Mouse (Mus musculus) C2C12 (cell line): ENCODE measurements around the gene Hdac4. TPM values are rescaled to one million over a fixed set of nuclear protein-coding genes. Genes with fewer than 3 reads are reported as not detected.

Experiments used
- H3K27me3 ChIP-seq: one replicate; pipeline ENCODE4 v1.6.1; 2011; ENCODE audit not compliant: control insufficient read depth, insufficient read depth, insufficient read length
- H3K36me3 ChIP-seq: one replicate; pipeline ENCODE4 v1.6.1; 2011; ENCODE audit not compliant: control insufficient read depth, insufficient read depth
- H3K4me3 ChIP-seq: one replicate; pipeline ENCODE4 v1.5.1; 2011; ENCODE audit warnings: mild to moderate bottlenecking, control low read depth; ENCODE audit not compliant: poor library complexity, insufficient read depth, severe bottlenecking
- H3K79me2 ChIP-seq: one replicate; pipeline ENCODE4 v1.6.1; 2011; ENCODE audit not compliant: control insufficient read depth, insufficient read depth
- H3K79me3 ChIP-seq: one replicate; pipeline ENCODE4 v1.6.1; 2011; ENCODE audit warnings: low read depth, control low read depth
- H3ac ChIP-seq: one replicate; pipeline ENCODE3; 2011; ENCODE audit warnings: low read depth; ENCODE audit not compliant: control insufficient read depth, insufficient read length
- CEBPB ChIP-seq: IDR thresholded peaks from one replicate; pipeline ENCODE4 v1.6.1; 2011; ENCODE audit warnings: low read depth, mild to moderate bottlenecking, control low read depth, moderate library complexity
- CTCF ChIP-seq: IDR thresholded peaks from one replicate; pipeline ENCODE4 v1.5.1; 2011; ENCODE audit not compliant: control insufficient read depth, insufficient read depth, insufficient read length
- FOSL1 ChIP-seq: IDR thresholded peaks from one replicate; pipeline ENCODE4 v1.8.0; 2011; ENCODE audit warnings: mild to moderate bottlenecking, low read length; ENCODE audit not compliant: poor library complexity, insufficient read depth, severe bottlenecking
- MAX ChIP-seq: IDR thresholded peaks from one replicate; pipeline ENCODE4 v1.6.1; 2011; ENCODE audit warnings: mild to moderate bottlenecking, control low read depth
- MYOD1 ChIP-seq: IDR thresholded peaks from one replicate; pipeline ENCODE4 v1.6.1; 2011; ENCODE audit warnings: low read depth; ENCODE audit not compliant: control insufficient read depth, insufficient read length
- MYOG ChIP-seq: IDR thresholded peaks from one replicate; pipeline ENCODE4 v1.6.1; 2011; ENCODE audit not compliant: control insufficient read depth, insufficient read length; ENCODE audit errors: extremely low read depth
- USF1 ChIP-seq: IDR thresholded peaks from one replicate; pipeline ENCODE4 v1.6.1; 2011; ENCODE audit warnings: low read depth, mild to moderate bottlenecking, control low read depth, moderate library complexity
- polyA plus RNA-seq: library from polyadenylated mRNA; unstranded; fragments of >200 nt; fragmentation: generic; extraction: Trizol; gene quantifications from one replicate; pipeline ENCODE4 v1.2.1, GENCODE M21; 2012; ENCODE audit warnings: missing spikeins

Hdac4 gene
- polyA plus RNA-seq, 1 experiment = 9.6 TPM

GRCm38 (mm10) chr1:91959044-91959443 lies 236.5 kb downstream of the Hdac4 start:
- no peaks in the 10 kb centered on the region for H3K79me3 ChIP-seq
- no peaks in the 10 kb centered on the region for H3K79me2 ChIP-seq
- no peaks in the 10 kb centered on the region for H3K27me3 ChIP-seq
- H3ac ChIP-seq = no peak overlapping the region
- no peak overlapping the region for H3K4me3 ChIP-seq
- no peak for TF ChIP-seq MAX
- no peak for TF ChIP-seq MYOG
- TF ChIP-seq MYOD1 = no peak
- peaks cover 15% of the 10 kb centered on the region for H3K36me3 ChIP-seq

- no peaks in the 10 kb centered on the region for H3K79me2 ChIP-seq
- no peak for TF ChIP-seq MYOG
- peak; percentile 19 for TF ChIP-seq MAX
- peak; percentile 99 for TF ChIP-seq CEBPB
- peak; percentile 97 for TF ChIP-seq MYOD1
- peak; percentile 65 for TF ChIP-seq FOSL1
- peaks cover 26% of the 10 kb centered on the region for H3K36me3 ChIP-seq
- H3K4me3 ChIP-seq = no peak overlapping the region
- no peak overlapping the region for H3ac ChIP-seq
- no peaks in the 10 kb centered on the region for H3K27me3 ChIP-seq
- H3K79me3 ChIP-seq = no peaks in the 10 kb centered on the region
These were observed 239.3 kb downstream of the Hdac4 start for GRCm38 (mm10) chr1:91956229-91956628.

- Histone ChIP-seq H3K79me3 (no peaks in the 10 kb centered on the region), H3K27me3 (no peaks in the 10 kb centered on the region), H3ac (no peak overlapping the region), H3K36me3 (peaks cover 21% of the 10 kb centered on the region), H3K4me3 (no peak overlapping the region), H3K79me2 (no peaks in the 10 kb centered on the region)
- TF ChIP-seq USF1 = no peak
- TF ChIP-seq FOSL1 = no peak
- TF ChIP-seq CEBPB = no peak
- TF ChIP-seq MYOD1 = no peak
- TF ChIP-seq MAX = no peak
- no peak for TF ChIP-seq MYOG
- TF ChIP-seq CTCF = no peak
These were observed 240.5 kb downstream of the Hdac4 start for GRCm38 (mm10) chr1:91954954-91955353.

GRCm38 (mm10) chr1:91952912-91953311 lies 242.6 kb downstream of the Hdac4 start:
- Histone ChIP-seq H3ac (no peak overlapping the region), H3K79me3 (no peaks in the 10 kb centered on the region), H3K4me3 (no peak overlapping the region), H3K36me3 (peaks cover 21% of the 10 kb centered on the region), H3K27me3 (no peaks in the 10 kb centered on the region), H3K79me2 (no peaks in the 10 kb centered on the region)
- TF ChIP-seq FOSL1 (no peak), MYOD1 (no peak), USF1 (no peak), MYOG (no peak), MAX (no peak), CTCF (no peak), CEBPB (no peak)

GRCm38 (mm10) chr1:91947441-91947840 lies 248.1 kb downstream of the Hdac4 start:
- Histone ChIP-seq H3K27me3 (no peaks in the 10 kb centered on the region), H3ac (no peak overlapping the region), H3K36me3 (peaks cover 10% of the 10 kb centered on the region), H3K79me3 (no peaks in the 10 kb centered on the region), H3K79me2 (no peaks in the 10 kb centered on the region), H3K4me3 (no peak overlapping the region)
- TF ChIP-seq MAX = peak; percentile 83
- TF ChIP-seq MYOD1 = peak; percentile 92
- no peak for TF ChIP-seq CEBPB

- Histone ChIP-seq H3K36me3 (peaks cover 11% of the 10 kb centered on the region), H3K27me3 (no peaks in the 10 kb centered on the region)
- no peak for TF ChIP-seq CEBPB
- TF ChIP-seq MAX = no peak
- TF ChIP-seq FOSL1 = no peak
- TF ChIP-seq CTCF = no peak
- no peak for TF ChIP-seq MYOG
- TF ChIP-seq MYOD1 = no peak
- TF ChIP-seq USF1 = no peak
These were observed 252.9 kb downstream of the Hdac4 start for GRCm38 (mm10) chr1:91942583-91942982.

More at GRCm38 (mm10) chr1:91942583-91942982, 252.9 kb downstream of the Hdac4 start:
- H3K79me2 ChIP-seq = no peaks in the 10 kb centered on the region
- H3K79me3 ChIP-seq = no peaks in the 10 kb centered on the region
- H3K4me3 ChIP-seq = no peak overlapping the region
- H3ac ChIP-seq = no peak overlapping the region
